Mouse (Mus musculus) hindbrain, embryonic 12.5 days (tissue): Measurements from ENCODE around the gene Ntm. TPM values are rescaled to one million over a fixed set of nuclear protein-coding genes. Genes with fewer than 3 reads are reported as not detected.

ENCODE experiments used
- ATAC-seq: fragments of 200-750 bp; cut with Nextera tagmentation; 2 replicates; pipeline ENCODE4 v1.8.0; 2017; ENCODE audit warnings: moderate TSS enrichment; ENCODE audit not compliant: low FRiP score
- H3K27ac ChIP-seq: fragments of 300-500 bp; sonication (generic); 2 replicates; pipeline ENCODE4 v1.5.1; 2016; ENCODE audit warnings: mild to moderate bottlenecking
- H3K27me3 ChIP-seq: fragments of 300-500 bp; sonication (generic); 2 replicates; pipeline ENCODE4 v1.6.1; 2016; ENCODE audit warnings: mild to moderate bottlenecking
- H3K36me3 ChIP-seq: fragments of 300-500 bp; sonication (generic); 2 replicates; pipeline ENCODE4 v1.6.1; 2016; ENCODE audit warnings: mild to moderate bottlenecking
- H3K4me1 ChIP-seq: fragments of 300-500 bp; sonication (generic); 2 replicates; pipeline ENCODE4 v1.6.1; 2016
- H3K4me2 ChIP-seq: fragments of 300-500 bp; sonication (generic); replicated peaks from 2 replicates; pipeline ENCODE4 v1.6.1; 2016; ENCODE audit warnings: mild to moderate bottlenecking
- H3K4me3 ChIP-seq: fragments of 300-500 bp; sonication (generic); 2 replicates; pipeline ENCODE4 v1.5.1; 2016; ENCODE audit warnings: mild to moderate bottlenecking
- H3K9ac ChIP-seq: fragments of 300-500 bp; sonication (generic); 2 replicates; pipeline ENCODE4 v1.6.1; 2016; ENCODE audit warnings: mild to moderate bottlenecking, moderate library complexity
- H3K9me3 ChIP-seq: fragments of 300-500 bp; sonication (generic); replicated peaks from 2 replicates; pipeline ENCODE4 v1.6.1; 2016; ENCODE audit warnings: mild to moderate bottlenecking
- WGBS: fragments of 180-500 bp; shearing (Covaris S2); methylation state at CpG from one replicate; pipeline ENCODE4 v1.1.7; 2016; 5-methylcytosine and 5-hydroxymethylcytosine counted together
- polyA plus RNA-seq: library from polyadenylated mRNA; unstranded; fragments of >200 nt; fragmentation: Nextera tagmentation; extraction: Ambion mirVana; gene quantifications from 2 replicates; pipeline ENCODE4 v1.2.1, GENCODE M21; 2016

Ntm gene
- polyA plus RNA-seq, 1 experiment from 2014 or later: 61.3 TPM

DNA sequence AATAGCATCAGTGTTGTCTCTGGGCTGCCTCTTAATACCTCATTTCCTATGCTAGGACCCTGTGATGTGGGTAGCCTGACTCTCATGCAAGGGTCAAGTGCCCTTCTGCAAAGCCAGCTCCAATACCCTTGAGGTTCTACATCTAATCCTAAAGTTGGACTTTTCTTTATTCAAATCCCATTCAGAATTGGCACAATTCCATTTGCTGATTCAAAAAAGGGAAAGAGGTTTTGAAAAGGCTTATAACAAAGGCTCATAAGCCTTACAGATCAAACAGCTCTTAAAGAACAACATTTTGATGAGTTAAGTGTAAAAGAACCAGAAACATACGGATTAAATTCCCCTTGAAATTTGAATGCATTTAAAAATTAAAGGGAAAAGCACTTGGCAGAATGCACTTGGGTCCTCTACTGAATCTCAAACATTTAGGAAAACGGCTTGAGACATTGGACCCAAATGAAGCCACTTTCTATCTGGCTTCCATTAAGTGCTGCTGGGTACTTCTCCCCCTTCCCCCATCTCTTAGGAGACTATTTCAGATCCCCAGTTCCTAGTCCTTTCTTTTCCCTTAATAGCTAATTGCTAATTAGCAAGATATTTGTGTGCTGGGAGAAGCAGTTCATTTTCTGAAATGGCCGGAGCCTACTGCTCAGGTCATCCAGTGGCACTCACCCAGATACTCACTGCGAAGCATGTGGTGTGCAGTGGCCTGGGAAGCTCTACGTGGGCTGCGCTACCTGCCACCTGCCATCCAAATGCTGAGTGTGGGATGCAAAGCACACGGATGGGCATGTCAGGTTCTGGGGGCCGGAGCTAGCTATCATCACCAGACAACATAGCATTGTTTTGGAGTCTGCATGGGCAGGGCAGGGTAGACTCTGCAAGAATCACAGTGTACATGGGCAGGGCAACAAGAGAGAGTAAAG lies 720.2 kb downstream of the Ntm start:
- ATAC-seq: no peak
- Histone ChIP-seq H3K4me1 (0 out of 2 replicates have a peak, but pooled peaks cover 1% of the 10 kb centered on the region), H3K4me3 (no peak overlapping the region), H3K27ac (no peak overlapping the region), H3K9me3 (no peaks in the 10 kb centered on the region), H3K4me2 (no peak overlapping the region), H3K9ac (no peak overlapping the region), H3K27me3 (no peaks in the 10 kb centered on the region), H3K36me3 (no peaks in the 10 kb centered on the region)
- 81% methylated on average over 8 of the region's 8 CpGs for WGBS

DNA sequence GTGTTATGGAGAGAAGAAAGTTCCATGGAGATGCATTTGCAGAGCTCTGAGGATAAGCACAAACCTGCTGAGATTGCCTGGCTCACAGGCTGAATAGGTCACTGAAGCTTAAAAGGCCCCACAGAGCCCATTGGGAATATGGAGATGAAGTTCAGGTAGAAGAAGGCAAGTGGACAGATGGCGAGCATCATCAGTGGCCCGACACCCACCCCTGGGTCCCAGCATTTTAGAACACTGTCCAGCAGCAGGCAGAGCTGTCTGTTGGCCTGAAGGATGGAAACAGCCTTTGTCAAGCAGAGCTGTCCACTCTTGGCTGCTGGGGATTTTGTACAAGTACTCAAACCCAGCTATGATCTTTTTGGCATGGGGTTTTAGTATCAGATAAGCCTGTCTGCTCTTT lies 722.1 kb downstream of the Ntm start:
- H3K27ac ChIP-seq: no peak overlapping the region
- no peak overlapping the region for H3K4me3 ChIP-seq
- no peak overlapping the region for H3K4me2 ChIP-seq
- H3K9ac ChIP-seq: no peak overlapping the region
- WGBS: 94% methylated on average over 2 of the region's 2 CpGs
- ATAC-seq: no peak
- no peaks in the 10 kb centered on the region for H3K4me1 ChIP-seq
- H3K36me3 ChIP-seq: no peaks in the 10 kb centered on the region
- no peaks in the 10 kb centered on the region for H3K9me3 ChIP-seq
- no peaks in the 10 kb centered on the region for H3K27me3 ChIP-seq

DNA sequence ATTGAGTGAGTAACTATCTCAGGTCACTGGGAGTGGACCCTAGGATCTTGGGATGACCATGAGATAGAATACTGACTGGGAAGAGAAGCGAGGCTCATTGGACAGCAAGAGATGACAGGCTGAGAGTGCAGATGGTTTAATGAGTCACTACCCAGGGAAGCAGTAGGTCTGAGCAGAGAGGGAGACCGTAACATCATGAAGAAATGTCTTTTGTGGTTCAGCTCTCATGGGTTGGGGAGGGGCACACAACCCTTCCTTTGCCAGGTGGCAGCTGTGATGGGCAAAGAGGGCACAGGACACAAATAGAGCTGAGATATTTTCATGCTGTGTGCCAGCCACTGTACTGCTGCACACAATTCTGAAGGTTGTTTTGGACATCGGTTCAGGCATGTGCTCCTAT lies 724.0 kb downstream of the Ntm start:
- no peak overlapping the region for H3K4me2 ChIP-seq
- H3K4me3 ChIP-seq: no peak overlapping the region
- no peaks in the 10 kb centered on the region for H3K27me3 ChIP-seq
- H3K36me3 ChIP-seq: no peaks in the 10 kb centered on the region
- H3K9me3 ChIP-seq: no peaks in the 10 kb centered on the region
- H3K9ac ChIP-seq: no peak overlapping the region
- no peak for ATAC-seq
- no peak overlapping the region for H3K27ac ChIP-seq
- no peaks in the 10 kb centered on the region for H3K4me1 ChIP-seq
- WGBS: 90% methylated on average over 3 of the region's 3 CpGs

DNA sequence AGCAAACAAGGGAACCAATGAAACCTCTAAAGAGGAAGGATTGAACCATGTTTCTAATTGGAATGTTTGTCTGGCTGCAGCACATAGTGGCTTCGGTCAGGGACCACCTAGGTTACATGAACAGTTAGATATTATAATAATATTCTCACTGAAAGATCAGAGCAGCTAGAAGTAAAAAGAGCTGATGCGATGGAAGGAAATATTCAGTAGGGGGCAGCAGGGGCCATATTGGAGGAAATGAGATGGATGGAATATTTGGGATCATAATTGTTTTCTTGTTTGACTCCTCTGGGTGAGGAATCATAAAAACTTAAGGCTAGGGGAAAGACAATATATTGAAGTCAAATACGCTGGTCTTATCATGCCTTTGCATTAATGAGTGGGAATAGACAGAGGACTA lies 726.2 kb downstream of the Ntm start:
- Histone ChIP-seq H3K27me3 (no peaks in the 10 kb centered on the region), H3K4me3 (no peak overlapping the region), H3K36me3 (no peaks in the 10 kb centered on the region), H3K27ac (no peak overlapping the region), H3K4me1 (no peaks in the 10 kb centered on the region), H3K4me2 (no peak overlapping the region), H3K9ac (no peak overlapping the region), H3K9me3 (no peaks in the 10 kb centered on the region)
- 93% methylated on average over 3 of the region's 3 CpGs for WGBS
- no peak for ATAC-seq

DNA sequence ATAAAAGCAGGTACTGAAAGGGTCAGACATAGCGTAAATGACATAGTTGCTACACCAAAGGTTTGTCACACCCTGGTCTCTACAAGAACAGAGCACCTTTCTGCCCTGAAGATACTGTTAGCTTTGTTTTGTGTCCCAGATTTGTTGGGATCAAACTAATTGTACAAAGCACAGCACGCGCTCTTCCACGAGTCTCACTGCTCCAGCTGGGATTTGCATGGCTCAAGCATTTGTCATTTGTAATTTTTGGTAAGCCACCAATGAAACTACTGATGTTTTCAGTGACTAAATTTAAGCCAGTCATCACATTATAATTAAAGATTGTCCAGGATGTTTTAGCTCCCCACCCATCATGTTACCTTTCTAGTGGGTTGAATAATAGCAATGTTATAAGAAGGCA lies 735.2 kb downstream of the Ntm start:
- Histone ChIP-seq H3K27ac (no peak overlapping the region), H3K4me1 (peaks cover 6% of the 10 kb centered on the region), H3K4me2 (no peak overlapping the region), H3K27me3 (no peaks in the 10 kb centered on the region), H3K9ac (no peak overlapping the region), H3K4me3 (no peak overlapping the region), H3K9me3 (no peaks in the 10 kb centered on the region), H3K36me3 (no peaks in the 10 kb centered on the region)
- 90% methylated on average over 4 of the region's 4 CpGs for WGBS
- ATAC-seq: no peak

DNA sequence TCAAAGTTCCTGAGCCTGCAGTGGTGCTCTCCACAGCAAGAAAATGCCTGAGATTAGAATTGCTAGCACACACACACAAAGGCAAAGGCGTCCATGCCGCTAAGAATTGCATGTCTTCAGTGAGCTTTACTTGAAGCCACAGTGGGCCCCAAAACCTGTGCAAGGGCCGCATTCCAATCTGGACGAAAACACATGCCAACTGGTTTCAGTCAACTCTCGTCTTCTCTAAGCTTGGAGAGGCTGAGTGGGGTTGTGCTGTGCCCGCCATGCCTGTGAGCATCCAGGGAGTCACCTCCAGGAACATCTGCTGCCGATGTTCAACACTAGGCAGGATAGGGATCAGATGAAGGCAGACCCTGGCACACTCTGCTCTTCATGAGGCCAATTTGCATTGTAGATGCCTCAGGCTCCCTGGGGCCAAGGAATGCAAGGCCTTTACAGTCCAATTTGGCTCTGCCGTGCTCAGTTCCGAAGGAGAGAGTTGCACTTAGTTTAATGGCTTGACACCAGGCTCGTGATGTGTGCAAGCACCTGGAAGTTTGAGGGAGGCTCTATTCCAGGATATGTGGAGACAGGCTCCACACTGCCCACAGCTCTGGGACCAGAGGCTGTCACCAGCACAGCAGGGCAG lies 739.9 kb downstream of the Ntm start:
- peaks cover 4% of the 10 kb centered on the region; the same call in 1 of the 2 replicates for H3K27me3 ChIP-seq
- peaks cover 13% of the 10 kb centered on the region for H3K4me1 ChIP-seq
- H3K27ac ChIP-seq: no peak overlapping the region
- H3K4me3 ChIP-seq: no peak overlapping the region
- H3K4me2 ChIP-seq: no peak overlapping the region
- 50% methylated on average over 10 of the region's 10 CpGs for WGBS
- no peaks in the 10 kb centered on the region for H3K9me3 ChIP-seq
- no peaks in the 10 kb centered on the region for H3K36me3 ChIP-seq
- ATAC-seq: no peak
- H3K9ac ChIP-seq: no peak overlapping the region

DNA sequence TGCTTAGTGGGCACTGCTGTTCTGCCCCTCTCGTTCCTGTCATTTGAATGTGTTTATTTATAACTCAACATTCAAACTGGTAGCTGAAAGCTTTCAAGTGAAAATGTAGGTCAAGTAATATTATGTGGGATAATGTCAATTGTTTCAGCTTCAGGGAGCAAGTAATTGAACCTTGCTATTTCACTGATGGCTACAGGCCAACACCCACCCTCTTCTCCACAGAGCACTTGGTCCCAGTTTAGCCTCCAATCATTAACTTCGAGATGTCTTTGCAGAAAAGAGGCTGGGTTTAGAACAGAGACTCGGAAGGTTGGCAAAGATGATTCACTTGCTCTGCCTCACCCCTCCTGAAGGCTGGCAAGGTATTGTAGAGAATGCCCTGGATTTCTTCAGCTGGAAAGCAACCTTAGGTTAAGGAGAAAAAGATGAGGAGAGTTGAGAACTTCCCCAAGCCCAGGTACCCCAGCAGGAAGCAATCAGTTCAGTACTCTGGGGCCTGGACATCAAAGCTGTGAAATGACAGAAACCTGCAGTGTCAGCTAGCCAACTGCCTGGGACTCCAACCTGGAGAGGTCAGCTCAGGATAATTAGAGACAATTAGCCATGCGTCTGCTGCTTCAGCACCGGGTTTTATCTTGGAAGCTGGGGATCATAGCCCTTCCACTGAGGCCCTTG lies 741.9 kb downstream of the Ntm start:
- ATAC-seq: no peak
- Histone ChIP-seq H3K4me2 (no peak overlapping the region), H3K9me3 (no peaks in the 10 kb centered on the region), H3K4me1 (peaks cover 15% of the 10 kb centered on the region), H3K4me3 (no peak overlapping the region), H3K9ac (no peak overlapping the region), H3K36me3 (no peaks in the 10 kb centered on the region), H3K27ac (no peak overlapping the region), H3K27me3 (peaks cover 4% of the 10 kb centered on the region; the same call in 1 of the 2 replicates)
- 38% methylated on average over 5 of the region's 5 CpGs for WGBS

DNA sequence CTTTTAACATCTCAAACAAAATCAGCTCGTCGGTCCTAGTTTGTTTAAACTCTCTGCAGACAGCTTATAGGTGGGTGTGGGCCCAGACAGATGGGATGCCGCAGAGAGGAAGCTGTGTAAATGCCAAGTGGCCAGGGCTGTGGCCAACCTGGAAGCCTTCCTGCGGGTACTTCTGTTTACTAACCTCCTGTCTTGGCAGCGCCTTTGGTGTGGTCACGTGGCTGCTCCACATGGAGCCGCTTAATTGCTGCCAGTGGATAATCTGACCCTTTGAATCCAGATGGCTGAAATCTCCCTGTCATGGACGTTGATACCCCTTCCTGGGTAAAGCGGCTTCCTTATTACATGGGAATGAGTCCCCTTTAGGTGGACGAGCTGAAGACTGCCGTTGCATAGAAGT lies 742.4 kb downstream of the Ntm start:
- 50% methylated on average over 11 of the region's 11 CpGs for WGBS
- Histone ChIP-seq H3K27me3 (peaks cover 4% of the 10 kb centered on the region; the same call in 1 of the 2 replicates), H3K4me3 (no peak overlapping the region), H3K9me3 (no peaks in the 10 kb centered on the region), H3K9ac (no peak overlapping the region), H3K4me1 (peaks cover 15% of the 10 kb centered on the region), H3K36me3 (no peaks in the 10 kb centered on the region), H3K27ac (no peak overlapping the region), H3K4me2 (no peak overlapping the region)
- ATAC-seq: no peak

DNA sequence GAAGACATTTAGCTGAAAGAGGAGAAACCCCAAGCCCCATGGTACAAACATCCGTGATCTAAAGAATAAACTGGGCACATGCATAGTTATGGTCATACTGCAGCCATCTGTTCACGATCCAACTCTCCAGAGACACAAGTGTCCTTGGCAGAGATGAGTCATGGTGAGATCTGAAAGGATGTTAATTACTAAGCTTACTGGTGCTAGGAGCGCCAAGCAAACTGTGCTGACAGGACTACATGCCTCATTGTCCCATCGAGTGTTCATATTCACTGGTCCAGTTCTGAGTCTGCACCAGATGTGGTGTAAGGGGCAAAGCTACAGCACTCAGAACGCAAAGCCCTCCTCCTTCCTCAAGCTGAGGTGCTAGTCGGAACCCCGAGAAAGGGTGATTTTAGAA lies 745.0 kb downstream of the Ntm start:
- no peak overlapping the region for H3K9ac ChIP-seq
- WGBS: 81% methylated on average over 7 of the region's 7 CpGs
- no peak overlapping the region for H3K4me2 ChIP-seq

DNA sequence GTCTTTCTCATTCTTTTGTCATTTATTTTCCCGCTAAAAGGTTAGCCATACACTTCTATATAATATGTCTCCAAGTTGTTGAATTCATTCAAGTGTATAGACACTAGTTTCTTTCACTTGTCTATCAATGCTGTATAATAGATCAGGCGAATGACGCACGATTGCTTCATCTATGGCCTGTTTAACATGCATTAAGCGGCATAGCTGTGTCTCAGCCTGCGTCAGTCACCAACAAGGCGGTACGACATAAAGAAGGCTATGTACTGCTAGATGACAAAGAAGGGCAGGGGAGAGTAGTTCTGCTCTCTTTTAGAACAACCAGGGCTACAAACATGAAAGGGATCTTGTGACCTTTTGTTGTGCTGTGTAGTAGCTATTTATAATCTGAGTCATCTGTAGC lies 746.4 kb downstream of the Ntm start:
- 50% methylated on average over 8 of the region's 8 CpGs for WGBS
- ATAC-seq: no peak
- Histone ChIP-seq H3K4me1 (peaks cover 9% of the 10 kb centered on the region; the same call in 1 of the 2 replicates), H3K4me3 (no peak overlapping the region), H3K9ac (no peak overlapping the region), H3K4me2 (no peak overlapping the region), H3K27me3 (peaks cover 4% of the 10 kb centered on the region; the same call in 1 of the 2 replicates), H3K9me3 (no peaks in the 10 kb centered on the region), H3K27ac (no peak overlapping the region), H3K36me3 (no peaks in the 10 kb centered on the region)

More for the DNA sequence above, 745.0 kb downstream of the Ntm start:
- Histone ChIP-seq H3K4me1 (peaks cover 11% of the 10 kb centered on the region; the same call in 1 of the 2 replicates), H3K27me3 (peaks cover 4% of the 10 kb centered on the region; the same call in 1 of the 2 replicates), H3K36me3 (no peaks in the 10 kb centered on the region), H3K4me3 (no peak overlapping the region), H3K27ac (no peak overlapping the region), H3K9me3 (no peaks in the 10 kb centered on the region)
- no peak for ATAC-seq

DNA sequence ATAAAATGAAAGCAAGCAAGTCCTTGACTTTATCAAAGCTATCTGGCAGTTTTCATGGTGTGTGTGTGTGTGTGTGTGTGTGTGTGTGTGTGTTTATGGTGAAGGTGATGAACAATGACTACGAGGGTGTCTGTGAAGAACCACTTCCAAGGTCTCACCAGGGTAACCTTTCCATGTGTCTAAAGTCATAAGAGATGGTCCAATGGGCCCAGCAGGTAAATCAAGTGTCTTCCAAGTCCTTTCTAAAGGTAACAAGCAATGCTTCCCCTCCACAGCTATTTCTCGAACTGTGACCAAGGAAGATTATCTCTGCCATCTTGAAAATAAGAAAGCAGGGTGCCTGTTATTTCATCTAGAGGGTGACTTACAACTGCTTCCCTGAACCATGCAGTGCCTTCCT lies 747.1 kb downstream of the Ntm start:
- H3K27me3 ChIP-seq: peaks cover 4% of the 10 kb centered on the region; the same call in 1 of the 2 replicates
- H3K27ac ChIP-seq: no peak overlapping the region
- ATAC-seq: no peak
- H3K36me3 ChIP-seq: no peaks in the 10 kb centered on the region
- H3K4me2 ChIP-seq: no peak overlapping the region
- WGBS: 95% methylated on average over 2 of the region's 2 CpGs
- peaks cover 9% of the 10 kb centered on the region; the same call in 1 of the 2 replicates for H3K4me1 ChIP-seq
- no peak overlapping the region for H3K9ac ChIP-seq
- no peak overlapping the region for H3K4me3 ChIP-seq
- H3K9me3 ChIP-seq: no peaks in the 10 kb centered on the region

DNA sequence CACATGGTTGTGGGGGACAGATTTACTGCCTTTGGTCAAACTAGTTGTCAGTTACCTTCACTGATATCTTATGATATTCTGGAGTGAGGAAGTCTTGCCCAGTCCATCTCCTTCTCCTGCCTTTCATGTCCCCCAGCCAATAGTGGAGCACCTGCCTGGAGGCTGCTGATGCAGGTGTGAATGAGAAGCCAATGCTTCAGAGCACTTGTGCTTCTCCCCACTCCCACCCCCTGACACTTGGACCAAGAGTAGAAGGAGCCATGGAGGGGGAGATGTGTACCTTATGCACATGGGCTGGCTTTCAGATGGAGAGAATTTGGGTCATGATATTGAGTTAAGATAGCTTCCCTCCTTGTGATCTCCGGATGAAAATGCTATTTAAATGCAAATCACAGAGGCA lies 747.7 kb downstream of the Ntm start:
- Histone ChIP-seq H3K9me3 (no peaks in the 10 kb centered on the region), H3K27me3 (peaks cover 4% of the 10 kb centered on the region; the same call in 1 of the 2 replicates), H3K4me3 (no peak overlapping the region), H3K27ac (no peak overlapping the region), H3K4me2 (no peak overlapping the region), H3K9ac (no peak overlapping the region), H3K36me3 (no peaks in the 10 kb centered on the region), H3K4me1 (0 out of 2 replicates have a peak, but pooled peaks cover 4% of the 10 kb centered on the region)
- ATAC-seq: no peak
- WGBS: 48% methylated on average over 1 of the region's 1 CpGs
